Mouse (Mus musculus): ENCODE data around the gene Satb2. TPM values are rescaled to one million over a fixed set of nuclear protein-coding genes. Genes with fewer than 3 reads are reported as not detected.
A peak's percentile ranks its signal among the peaks of the same experiment; 100 is the strongest.

Gene Satb2
- polyA plus RNA-seq, 1 experiment from 2014 or later, result 0.96 TPM

DNA sequence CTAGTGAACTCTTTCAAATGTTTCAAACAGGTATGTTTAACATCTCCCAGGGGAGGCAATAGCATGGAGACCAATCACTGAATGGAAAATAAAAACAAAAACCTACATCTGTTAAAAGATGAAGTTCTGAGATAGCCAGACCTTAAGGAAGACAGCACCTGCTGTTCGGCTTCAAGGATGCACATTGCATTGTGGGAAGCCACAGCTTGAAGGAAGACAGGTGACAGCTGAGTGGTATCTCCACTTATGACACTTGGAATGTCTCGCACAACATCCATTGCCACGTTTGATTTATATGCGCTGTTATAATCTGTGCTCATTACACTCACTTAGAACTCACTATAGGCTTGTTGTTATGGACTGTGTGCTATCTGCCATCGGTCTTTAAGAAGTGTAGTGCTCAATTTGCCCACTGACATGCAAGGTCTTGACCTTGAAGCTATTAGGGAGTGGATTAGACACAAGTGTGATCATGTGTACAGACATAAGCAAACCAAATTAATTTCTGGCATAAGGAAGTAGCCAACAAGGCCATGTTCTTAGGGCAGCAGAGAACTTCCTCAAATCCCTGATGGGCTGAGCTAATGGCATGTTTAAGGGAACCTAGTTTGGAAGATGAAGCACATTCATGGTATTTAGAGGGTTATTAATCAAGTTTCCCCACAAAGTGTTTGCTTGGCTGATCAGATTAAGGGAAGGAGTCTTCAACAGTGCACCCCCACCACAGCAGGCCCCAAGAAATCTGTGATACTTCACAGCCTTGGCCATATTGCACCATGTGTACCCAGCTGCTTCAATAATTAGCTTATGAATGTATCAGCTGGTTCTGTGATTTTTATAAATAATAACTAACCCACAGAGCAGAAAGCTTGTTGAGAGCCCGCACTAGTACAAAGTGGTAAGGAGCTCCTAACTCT is 144.2 kb downstream of the Satb2 start:
- H3K27ac ChIP-seq, result peak overlapping the region; percentile 52; the same call in 1 of the 2 replicates
- peaks cover 22% of the 10 kb centered on the region for H3K4me1 ChIP-seq (replicated peaks; ENCODE audit: control insufficient read depth, insufficient read depth, low read length)
- DNase-seq (ENCODE audit: low spot score) (no peak), ATAC-seq (ENCODE audit: low FRiP score) (peak; percentile 54; the same call in 1 of the 2 replicates)
- H3K4me2 ChIP-seq (replicated peaks), result no peak overlapping the region
- no peaks in the 10 kb centered on the region for H3K9me3 ChIP-seq (ENCODE audit: control insufficient read depth, low read length)
- H3K9ac ChIP-seq, result no peak overlapping the region
- no peak overlapping the region for H3K4me3 ChIP-seq (replicated peaks; ENCODE audit: low read length)
- 51% methylated on average over 6 of the region's 6 CpGs for WGBS
- no peaks in the 10 kb centered on the region for H3K27me3 ChIP-seq (ENCODE audit: control insufficient read depth, insufficient read depth, low read length)
- no peaks in the 10 kb centered on the region for H3K36me3 ChIP-seq (replicated peaks; ENCODE audit: control insufficient read depth, insufficient read depth)

DNA sequence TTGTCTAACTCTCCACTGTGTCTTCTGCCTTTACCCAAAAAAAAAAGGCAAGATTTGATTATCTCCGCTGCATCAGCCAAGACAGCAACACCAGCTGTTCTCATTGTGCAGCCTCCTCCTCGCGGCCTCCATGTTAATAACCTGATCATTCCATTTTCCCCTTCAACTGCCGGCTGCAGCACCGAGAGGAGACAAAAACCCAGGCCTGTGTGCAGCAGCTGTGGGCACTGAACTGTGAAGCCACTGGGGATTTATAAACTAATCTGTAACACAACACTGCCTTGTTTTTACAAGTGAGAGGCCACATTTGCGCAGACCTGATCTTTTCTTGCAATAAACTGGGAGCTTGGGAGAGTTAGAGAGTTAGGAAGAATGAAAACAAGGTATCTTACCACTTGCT is 145.1 kb downstream of the Satb2 start:
- no peaks in the 10 kb centered on the region for H3K9me3 ChIP-seq (ENCODE audit: control insufficient read depth, low read length)
- no peaks in the 10 kb centered on the region for H3K36me3 ChIP-seq (replicated peaks; ENCODE audit: control insufficient read depth, insufficient read depth)
- H3K9ac ChIP-seq, result no peak overlapping the region
- H3K27me3 ChIP-seq (ENCODE audit: control insufficient read depth, insufficient read depth, low read length), result no peaks in the 10 kb centered on the region
- ATAC-seq (ENCODE audit: low FRiP score) (peak; percentile 89), DNase-seq (ENCODE audit: low spot score) (peak; percentile 71)
- WGBS, result 11% methylated on average over 6 of the region's 6 CpGs
- peak overlapping the region; percentile 52 for H3K27ac ChIP-seq
- H3K4me3 ChIP-seq (replicated peaks; ENCODE audit: low read length), result no peak overlapping the region
- H3K4me2 ChIP-seq (replicated peaks), result peak overlapping the region; percentile 15
- H3K4me1 ChIP-seq (replicated peaks; ENCODE audit: control insufficient read depth, insufficient read depth, low read length), result peaks cover 22% of the 10 kb centered on the region

DNA sequence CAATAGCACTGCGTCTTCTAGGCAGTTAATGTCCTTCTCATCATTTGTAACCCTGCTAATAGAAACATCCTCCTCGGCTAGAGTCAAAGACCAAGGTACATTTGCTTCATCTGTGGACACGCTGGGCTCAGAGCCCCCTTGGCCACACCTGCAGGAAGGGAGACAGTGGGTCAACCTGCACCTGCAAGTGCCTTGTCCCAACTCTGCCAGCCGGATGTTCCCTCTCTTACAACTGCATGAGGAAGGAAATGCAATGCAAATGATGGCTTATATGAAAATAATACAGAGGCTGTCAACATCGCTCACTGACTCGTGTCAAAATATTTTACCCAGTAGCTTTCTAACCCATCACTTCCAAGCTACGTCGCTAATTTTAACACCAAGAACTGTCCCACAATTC is 145.7 kb downstream of the Satb2 start:
- Histone ChIP-seq H3K4me2 (replicated peaks) (peak overlapping the region; percentile 15), H3K9me3 (ENCODE audit: control insufficient read depth, low read length) (no peaks in the 10 kb centered on the region), H3K27me3 (ENCODE audit: control insufficient read depth, insufficient read depth, low read length) (no peaks in the 10 kb centered on the region), H3K4me1 (replicated peaks; ENCODE audit: control insufficient read depth, insufficient read depth, low read length) (peaks cover 22% of the 10 kb centered on the region), H3K27ac (peak overlapping the region; percentile 52), H3K4me3 (replicated peaks; ENCODE audit: low read length) (no peak overlapping the region), H3K36me3 (replicated peaks; ENCODE audit: control insufficient read depth, insufficient read depth) (no peaks in the 10 kb centered on the region), H3K9ac (no peak overlapping the region)
- DNase-seq (ENCODE audit: low spot score) (no peak), ATAC-seq (ENCODE audit: low FRiP score) (no peak)
- WGBS, result 56% methylated on average over 8 of the region's 8 CpGs

DNA sequence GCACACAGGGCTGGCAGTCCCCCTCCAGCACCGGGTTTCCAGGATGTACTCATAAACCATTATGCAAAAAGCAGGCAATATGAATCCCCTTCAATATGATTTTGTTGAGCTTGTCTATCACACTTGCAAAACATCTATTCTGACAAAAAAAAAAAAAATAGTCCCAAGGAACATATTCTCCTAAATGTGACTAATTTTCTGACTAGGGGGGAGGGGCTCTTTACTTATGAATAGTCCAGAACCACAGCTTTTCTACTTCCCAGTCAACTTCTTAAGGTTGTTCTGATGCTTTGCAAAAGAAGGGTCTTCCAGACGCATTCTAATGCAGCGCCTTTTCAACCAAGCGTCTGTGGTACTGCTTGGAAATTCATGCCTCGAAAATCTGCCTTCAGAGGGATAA is 155.7 kb downstream of the Satb2 start:
- Histone ChIP-seq H3K4me3 (replicated peaks; ENCODE audit: low read length) (no peak overlapping the region), H3K9ac (no peak overlapping the region), H3K27ac (no peak overlapping the region), H3K27me3 (ENCODE audit: control insufficient read depth, insufficient read depth, low read length) (no peaks in the 10 kb centered on the region), H3K36me3 (replicated peaks; ENCODE audit: control insufficient read depth, insufficient read depth) (no peaks in the 10 kb centered on the region), H3K9me3 (ENCODE audit: control insufficient read depth, low read length) (no peaks in the 10 kb centered on the region), H3K4me1 (replicated peaks; ENCODE audit: control insufficient read depth, insufficient read depth, low read length) (no peaks in the 10 kb centered on the region), H3K4me2 (replicated peaks) (no peak overlapping the region)
- 87% methylated on average over 5 of the region's 5 CpGs for WGBS
- ATAC-seq (ENCODE audit: low FRiP score) (no peak), DNase-seq (ENCODE audit: low spot score) (no peak)

DNA sequence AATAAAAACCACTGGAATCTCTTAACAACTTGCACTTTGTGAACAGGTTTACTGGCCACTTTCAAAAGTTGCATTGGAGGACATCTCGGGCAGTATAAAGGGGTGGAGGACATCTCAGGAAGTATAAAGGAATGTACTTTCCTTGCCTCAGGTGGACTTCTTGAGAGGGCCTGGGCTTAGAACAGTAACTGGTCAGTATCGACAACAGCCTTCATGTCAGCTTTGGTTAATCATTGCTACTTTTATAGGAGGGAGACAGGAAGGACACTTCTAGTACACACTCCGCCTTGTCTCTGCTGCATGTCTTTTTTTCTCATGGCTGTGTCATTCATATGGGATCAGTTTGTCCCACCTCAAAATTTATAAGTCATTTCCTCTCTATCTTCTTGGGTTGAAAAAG is 156.4 kb downstream of the Satb2 start:
- H3K4me2 ChIP-seq (replicated peaks), result no peak overlapping the region
- H3K27me3 ChIP-seq (ENCODE audit: control insufficient read depth, insufficient read depth, low read length), result no peaks in the 10 kb centered on the region
- H3K27ac ChIP-seq, result no peak overlapping the region
- WGBS, result 93% methylated on average over 3 of the region's 3 CpGs
- no peaks in the 10 kb centered on the region for H3K4me1 ChIP-seq (replicated peaks; ENCODE audit: control insufficient read depth, insufficient read depth, low read length)
- no peak for ATAC-seq (ENCODE audit: low FRiP score)
- DNase-seq (ENCODE audit: low spot score), result no peak
- H3K9me3 ChIP-seq (ENCODE audit: control insufficient read depth, low read length), result no peaks in the 10 kb centered on the region
- H3K4me3 ChIP-seq (replicated peaks; ENCODE audit: low read length), result no peak overlapping the region
- H3K36me3 ChIP-seq (replicated peaks; ENCODE audit: control insufficient read depth, insufficient read depth), result no peaks in the 10 kb centered on the region
- no peak overlapping the region for H3K9ac ChIP-seq

DNA sequence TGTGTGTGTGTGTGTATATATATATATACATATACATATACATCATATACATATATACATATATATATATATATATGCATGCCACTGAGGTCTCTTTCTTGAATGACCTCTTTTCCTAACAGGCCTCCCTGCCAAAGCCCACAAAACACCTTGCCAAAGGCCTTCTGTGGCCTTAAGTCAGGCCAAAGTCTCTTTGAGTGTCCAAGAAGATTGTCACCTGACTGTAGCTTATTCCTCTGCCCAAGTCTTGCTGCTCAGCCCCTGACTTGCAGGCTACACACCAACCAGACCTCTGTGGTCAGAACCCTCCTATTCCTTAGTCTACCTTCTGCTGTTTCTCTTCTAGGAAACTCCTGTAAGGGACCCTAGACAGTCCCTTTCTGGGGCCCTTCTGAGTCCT is 164.9 kb downstream of the Satb2 start:
- no peak overlapping the region for H3K4me2 ChIP-seq (replicated peaks)
- no peak for DNase-seq (ENCODE audit: low spot score)
- no peak overlapping the region for H3K27ac ChIP-seq
- H3K9ac ChIP-seq, result no peak overlapping the region
- H3K27me3 ChIP-seq (ENCODE audit: control insufficient read depth, insufficient read depth, low read length), result no peaks in the 10 kb centered on the region
- H3K9me3 ChIP-seq (ENCODE audit: control insufficient read depth, low read length), result no peaks in the 10 kb centered on the region
- ATAC-seq (ENCODE audit: low FRiP score), result no peak
- no peaks in the 10 kb centered on the region for H3K4me1 ChIP-seq (replicated peaks; ENCODE audit: control insufficient read depth, insufficient read depth, low read length)
- no peak overlapping the region for H3K4me3 ChIP-seq (replicated peaks; ENCODE audit: low read length)
- H3K36me3 ChIP-seq (replicated peaks; ENCODE audit: control insufficient read depth, insufficient read depth), result no peaks in the 10 kb centered on the region

DNA sequence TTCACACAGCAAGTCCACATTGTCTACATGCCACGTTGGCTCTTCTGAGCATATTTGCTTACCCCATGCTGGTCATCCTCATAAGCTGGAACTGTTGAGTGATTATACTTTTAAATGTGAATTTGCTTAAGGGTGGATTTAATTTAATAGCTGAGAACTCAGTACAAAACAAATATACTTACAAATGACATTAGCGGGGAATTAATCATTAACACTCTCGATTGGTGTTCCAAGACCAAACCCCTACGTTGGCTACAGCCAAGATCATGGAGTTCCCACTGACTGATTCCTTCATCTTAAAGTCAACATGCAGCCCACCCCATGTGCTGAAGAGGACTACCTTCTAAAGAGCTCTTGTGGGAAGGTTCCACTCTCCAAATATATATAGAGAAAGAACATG is 165.5 kb downstream of the Satb2 start:
- Histone ChIP-seq H3K9me3 (ENCODE audit: control insufficient read depth, low read length) (no peaks in the 10 kb centered on the region), H3K27ac (no peak overlapping the region), H3K36me3 (replicated peaks; ENCODE audit: control insufficient read depth, insufficient read depth) (no peaks in the 10 kb centered on the region), H3K4me1 (replicated peaks; ENCODE audit: control insufficient read depth, insufficient read depth, low read length) (no peaks in the 10 kb centered on the region), H3K27me3 (ENCODE audit: control insufficient read depth, insufficient read depth, low read length) (no peaks in the 10 kb centered on the region), H3K4me3 (replicated peaks; ENCODE audit: low read length) (no peak overlapping the region), H3K9ac (no peak overlapping the region), H3K4me2 (replicated peaks) (no peak overlapping the region)
- no peak for DNase-seq (ENCODE audit: low spot score)
- ATAC-seq (ENCODE audit: low FRiP score), result no peak
- 82% methylated on average over 4 of the region's 4 CpGs for WGBS

DNA sequence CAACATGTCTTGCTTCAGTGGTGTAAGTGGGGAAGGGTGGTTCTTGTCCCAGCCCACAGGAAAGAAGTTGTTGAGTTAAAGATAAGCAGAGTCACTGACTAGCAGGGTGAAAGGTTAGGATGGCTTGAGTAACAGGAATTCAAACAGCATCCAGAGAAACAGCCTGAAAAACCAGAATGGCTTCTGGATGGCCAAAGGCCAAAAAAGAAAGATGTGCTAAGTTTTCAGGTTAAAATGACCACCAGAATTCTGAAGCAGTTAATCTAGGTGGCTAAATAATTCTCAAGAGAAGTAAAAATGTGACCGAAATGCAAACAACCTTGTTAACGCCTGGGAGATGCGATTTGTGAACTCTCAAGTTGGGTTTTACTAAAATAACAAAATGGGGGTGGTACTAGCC is 167.0 kb downstream of the Satb2 start:
- Histone ChIP-seq H3K9ac (no peak overlapping the region), H3K27ac (no peak overlapping the region), H3K36me3 (replicated peaks; ENCODE audit: control insufficient read depth, insufficient read depth) (no peaks in the 10 kb centered on the region), H3K4me2 (replicated peaks) (no peak overlapping the region), H3K4me1 (replicated peaks; ENCODE audit: control insufficient read depth, insufficient read depth, low read length) (no peaks in the 10 kb centered on the region), H3K9me3 (ENCODE audit: control insufficient read depth, low read length) (no peaks in the 10 kb centered on the region), H3K4me3 (replicated peaks; ENCODE audit: low read length) (no peak overlapping the region), H3K27me3 (ENCODE audit: control insufficient read depth, insufficient read depth, low read length) (no peaks in the 10 kb centered on the region)
- ATAC-seq (ENCODE audit: low FRiP score) (no peak), DNase-seq (ENCODE audit: low spot score) (no peak)
- 98% methylated on average over 3 of the region's 3 CpGs for WGBS

DNA sequence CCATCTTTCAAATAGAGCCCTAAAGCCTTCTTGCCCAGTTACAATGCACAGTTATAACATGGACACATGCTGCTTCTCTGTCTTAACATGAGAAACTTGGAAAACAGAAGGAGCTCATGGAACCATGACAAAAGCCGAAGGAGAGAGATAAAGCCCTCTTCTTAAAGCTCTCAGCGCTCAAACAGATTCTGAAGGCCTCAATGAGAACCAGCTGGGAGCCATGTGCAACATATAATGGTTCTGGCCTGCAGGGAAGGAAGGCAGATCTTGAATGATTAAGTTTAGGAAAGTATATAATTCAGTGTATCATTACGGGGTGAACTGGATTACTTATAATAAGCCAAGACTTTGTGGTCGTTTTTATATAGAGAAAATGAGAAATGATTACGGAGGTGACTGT is 172.4 kb downstream of the Satb2 start:
- no peak for ATAC-seq (ENCODE audit: low FRiP score)
- 82% methylated on average over 5 of the region's 5 CpGs for WGBS
- H3K4me3 ChIP-seq (replicated peaks; ENCODE audit: low read length), result no peak overlapping the region
- H3K9me3 ChIP-seq (ENCODE audit: control insufficient read depth, low read length), result no peaks in the 10 kb centered on the region
- H3K4me1 ChIP-seq (replicated peaks; ENCODE audit: control insufficient read depth, insufficient read depth, low read length), result no peaks in the 10 kb centered on the region
- no peak for DNase-seq (ENCODE audit: low spot score)
- no peaks in the 10 kb centered on the region for H3K27me3 ChIP-seq (ENCODE audit: control insufficient read depth, insufficient read depth, low read length)
- no peaks in the 10 kb centered on the region for H3K36me3 ChIP-seq (replicated peaks; ENCODE audit: control insufficient read depth, insufficient read depth)
- H3K27ac ChIP-seq, result no peak overlapping the region
- no peak overlapping the region for H3K4me2 ChIP-seq (replicated peaks)
- no peak overlapping the region for H3K9ac ChIP-seq

Measured in hindbrain, embryonic 14.5 days (tissue).